Mouse (Mus musculus): ENCODE results near the gene Chchd6.

GRCm38 (mm10) chr6:89461250-89462222, 133.9 kb downstream of the Chchd6 start:
- TF ChIP-seq CTCF (IDR thresholded peaks at IDR 0.05; ENCODE audit: extremely low read depth, insufficient read length, insufficient replicate concordance, low read depth, low read length) (no peak), POLR2A (IDR thresholded peaks at IDR 0.05; ENCODE audit: low read depth, low read length) (no peak)
